Mouse (Mus musculus): ENCODE measurements at regions not wholly inside any gene's neighbourhood (a gene's known extent, or its start where the extent isn't known, plus 50 kb on each side); places are given as distances from the start of the nearest gene placed in this dataset.
A peak's percentile ranks its signal among the peaks of the same experiment; 100 is the strongest.

GRCm38 (mm10) chr4:26637859-26638258, 291.2 kb upstream of the Manea start:
- DNase-seq: no peak

- DNase-seq: no peak
Observed at GRCm38 (mm10) chr4:26630553-26631206, 284.0 kb upstream of the Manea start.

GRCm38 (mm10) chr4:26629710-26630109, 283.0 kb upstream of the Manea start:
- DNase-seq: no peak

GRCm38 (mm10) chr4:26627744-26628143, 281.1 kb upstream of the Manea start:
- no peak for DNase-seq

- no peak for DNase-seq
Observed at GRCm38 (mm10) chr4:26589081-26589869, 242.6 kb upstream of the Manea start.

GRCm38 (mm10) chr4:26555690-26556089, 209.0 kb upstream of the Manea start:
- no peak for DNase-seq

GRCm38 (mm10) chr4:26543833-26544232, 197.1 kb upstream of the Manea start:
- no peak for DNase-seq

GRCm38 (mm10) chr4:26542511-26542910, 195.8 kb upstream of the Manea start:
- DNase-seq: no peak

GRCm38 (mm10) chr4:26508004-26508403, 161.3 kb upstream of the Manea start:
- DNase-seq: no peak

GRCm38 (mm10) chr4:26494262-26494661, 147.6 kb upstream of the Manea start:
- DNase-seq: peak in 1 of 2 experiments; percentile 15

- no peak for DNase-seq
Observed at GRCm38 (mm10) chr4:26474913-26475312, 128.2 kb upstream of the Manea start.

- no peak for DNase-seq
Observed at GRCm38 (mm10) chr4:26441533-26441932, 94.8 kb upstream of the Manea start.

- no peak for DNase-seq
Observed at GRCm38 (mm10) chr4:26422084-26422483, 75.4 kb upstream of the Manea start.

GRCm38 (mm10) chr4:26404266-26404665, 57.6 kb upstream of the Manea start:
- DNase-seq: peak in 1 of 2 experiments; percentile 16

- peak; percentile 91 to 92 for DNase-seq
Observed at GRCm38 (mm10) chr4:26402213-26402612, 55.5 kb upstream of the Manea start.
